Mouse (Mus musculus) adrenal gland, postnatal 25 days (tissue): ENCODE results near the gene Pkhd1. TPM values are rescaled to one million over a fixed set of nuclear protein-coding genes. Genes with fewer than 3 reads are reported as not detected.

Source experiments
- total RNA-seq: library from RNA; stranded (reverse); gene quantifications from 2 replicates; pipeline ENCODE4 v1.2.3, GENCODE M21; 2021

Gene Pkhd1
- total RNA-seq, 1 experiment from 2014 or later = 0.03 TPM

Other genes with a start within 250 kb of the Pkhd1 start
- gene Il17a, start 112.8 kb upstream of the Pkhd1 start, total RNA-seq = not detected in 2 replicates
- not detected in 2 replicates for gene Il17f, start 172.6 kb upstream of the Pkhd1 start, total RNA-seq
- gene Mcm3, start 202.2 kb upstream of the Pkhd1 start, total RNA-seq = 34.5 and 35.1 TPM in 2 replicates